Mouse (Mus musculus) embryonic facial prominence, embryonic 15.5 days (tissue): ENCODE data around the gene Vps16. TPM values are rescaled to one million over a fixed set of nuclear protein-coding genes. Genes with fewer than 3 reads are reported as not detected.
A peak's percentile ranks its signal among the peaks of the same experiment; 100 is the strongest.

Source experiments
- ATAC-seq: fragments of 200-750 bp; cut with Nextera tagmentation; 2 replicates; pipeline ENCODE4 v1.8.0; 2017; ENCODE audit warnings: low read depth, moderate TSS enrichment; ENCODE audit not compliant: insufficient number of reproducible peaks, low FRiP score, low TSS enrichment
- H3K27ac ChIP-seq: fragments of 300-500 bp; sonication (generic); replicated peaks from 2 replicates; pipeline ENCODE4 v1.5.1; 2015; ENCODE audit warnings: mild to moderate bottlenecking, inconsistent platforms
- H3K27me3 ChIP-seq: fragments of 300-500 bp; sonication (generic); 2 replicates; pipeline ENCODE4 v1.6.1; 2015; ENCODE audit warnings: inconsistent platforms
- H3K36me3 ChIP-seq: fragments of 300-500 bp; sonication (generic); 2 replicates; pipeline ENCODE4 v1.6.1; 2015; ENCODE audit warnings: mild to moderate bottlenecking, inconsistent platforms
- H3K4me1 ChIP-seq: fragments of 300-500 bp; sonication (generic); 2 replicates; pipeline ENCODE4 v1.6.1; 2015; ENCODE audit warnings: inconsistent platforms
- H3K4me2 ChIP-seq: fragments of 300-500 bp; sonication (generic); replicated peaks from 2 replicates; pipeline ENCODE4 v1.6.1; 2015; ENCODE audit warnings: mild to moderate bottlenecking, inconsistent platforms
- H3K4me3 ChIP-seq: fragments of 300-500 bp; sonication (generic); replicated peaks from 2 replicates; pipeline ENCODE4 v1.5.1; 2015; ENCODE audit warnings: mild to moderate bottlenecking, inconsistent platforms
- H3K9ac ChIP-seq: fragments of 300-500 bp; sonication (generic); 2 replicates; pipeline ENCODE4 v1.6.1; 2015; ENCODE audit warnings: inconsistent platforms
- H3K9me3 ChIP-seq: fragments of 300-500 bp; sonication (generic); replicated peaks from 2 replicates; pipeline ENCODE4 v1.6.1; 2016; ENCODE audit warnings: inconsistent platforms
- WGBS: fragments of 180-500 bp; shearing (Covaris S2); methylation state at CpG from one replicate; pipeline ENCODE4 v1.1.7; 2015; 5-methylcytosine and 5-hydroxymethylcytosine counted together
- polyA plus RNA-seq: library from polyadenylated mRNA; unstranded; fragments of >200 nt; fragmentation: Nextera tagmentation; extraction: Ambion mirVana; gene quantifications from 2 replicates; pipeline ENCODE4 v1.2.1, GENCODE M21; 2015

Gene Vps16
- polyA plus RNA-seq, 1 experiment from 2014 or later, result 103 TPM

- WGBS, result 16% methylated on average over 14 of the region's 14 CpGs
- Histone ChIP-seq H3K9ac (no peak overlapping the region), H3K27me3 (no peaks in the 10 kb centered on the region), H3K4me2 (peak overlapping the region; percentile 81), H3K36me3 (peaks cover 24% of the 10 kb centered on the region), H3K9me3 (no peaks in the 10 kb centered on the region), H3K4me1 (peaks cover 24% of the 10 kb centered on the region; the same call in 1 of the 2 replicates), H3K4me3 (peak overlapping the region; percentile 69), H3K27ac (peak overlapping the region; percentile 82; the same call in 1 of the 2 replicates)
- no peak for ATAC-seq
Measured at GRCm38 (mm10) chr2:130398091-130398490, 26.0 kb upstream of the Vps16 start.

- Histone ChIP-seq H3K27ac (no peak overlapping the region), H3K36me3 (peaks cover 5% of the 10 kb centered on the region; the same call in 1 of the 2 replicates), H3K9me3 (no peaks in the 10 kb centered on the region), H3K27me3 (no peaks in the 10 kb centered on the region), H3K4me2 (no peak overlapping the region), H3K4me3 (no peak overlapping the region), H3K4me1 (peaks cover 24% of the 10 kb centered on the region; the same call in 1 of the 2 replicates), H3K9ac (no peak overlapping the region)
- ATAC-seq, result no peak
- WGBS, result 78% methylated on average over 1 of the region's 1 CpGs
Measured at GRCm38 (mm10) chr2:130400046-130400445, 24.1 kb upstream of the Vps16 start.

GRCm38 (mm10) chr2:130401891-130402290 lies 22.2 kb upstream of the Vps16 start:
- 74% methylated on average over 4 of the region's 4 CpGs for WGBS
- no peak for ATAC-seq
- no peaks in the 10 kb centered on the region for H3K9me3 ChIP-seq

GRCm38 (mm10) chr2:130404939-130405338 lies 19.2 kb upstream of the Vps16 start, which contains the start of the genes Gm28372 and 1700020A23Rik:
TSS of gene Gm28372 (plus strand) at chr2:130405239.
TSS of gene 1700020A23Rik (plus strand) at chr2:130405259.
- no peak within 1 kb of the TSS for H3K4me2 ChIP-seq

More at GRCm38 (mm10) chr2:130401891-130402290, 22.2 kb upstream of the Vps16 start:
- H3K4me1 ChIP-seq, result peaks cover 13% of the 10 kb centered on the region; the same call in 1 of the 2 replicates
- no peak overlapping the region for H3K4me3 ChIP-seq
- H3K27ac ChIP-seq, result no peak overlapping the region
- H3K4me2 ChIP-seq, result no peak overlapping the region
- no peaks in the 10 kb centered on the region for H3K36me3 ChIP-seq
- H3K27me3 ChIP-seq, result no peaks in the 10 kb centered on the region; the same call in 1 of the 2 replicates
- H3K9ac ChIP-seq, result no peak overlapping the region

GRCm38 (mm10) chr2:130406178-130406577 lies 18.0 kb upstream of the Vps16 start, which contains the start of gene Tmem239:
TSS of gene Tmem239 (plus strand) at chr2:130406478.
- 88% methylated on average over 2 of the region's 2 CpGs for WGBS
- H3K4me2 ChIP-seq, result no peak within 1 kb of the TSS
- no peaks in the 10 kb centered on the region for H3K36me3 ChIP-seq
- H3K4me3 ChIP-seq, result no peak within 1 kb of the TSS
- H3K9me3 ChIP-seq, result no peaks in the 10 kb centered on the region
- no peak within 1 kb of the TSS for H3K27ac ChIP-seq
- H3K4me1 ChIP-seq, result peaks cover 9% of the 10 kb centered on the region
- ATAC-seq, result no peak
- no peak within 1 kb of the TSS for H3K9ac ChIP-seq
- H3K27me3 ChIP-seq, result no peaks in the 10 kb centered on the region; the same call in 1 of the 2 replicates

More at GRCm38 (mm10) chr2:130404939-130405338, 19.2 kb upstream of the Vps16 start, which contains the start of the genes Gm28372 and 1700020A23Rik:
- peaks cover 9% of the 10 kb centered on the region for H3K4me1 ChIP-seq
- H3K36me3 ChIP-seq, result no peaks in the 10 kb centered on the region
- no peaks in the 10 kb centered on the region; the same call in 1 of the 2 replicates for H3K27me3 ChIP-seq
- H3K27ac ChIP-seq, result no peak within 1 kb of the TSS
- no peak within 1 kb of the TSS for H3K9ac ChIP-seq
- ATAC-seq, result no peak
- no peaks in the 10 kb centered on the region for H3K9me3 ChIP-seq
- H3K4me3 ChIP-seq, result no peak within 1 kb of the TSS
- 91% methylated on average over 1 of the region's 1 CpGs for WGBS

- H3K9ac ChIP-seq, result no peak overlapping the region
- 7% methylated on average over 6 of the region's 6 CpGs for WGBS
- H3K27me3 ChIP-seq, result no peaks in the 10 kb centered on the region; the same call in 1 of the 2 replicates
- no peak overlapping the region for H3K4me2 ChIP-seq
- peaks cover 17% of the 10 kb centered on the region for H3K4me1 ChIP-seq
- no peak overlapping the region for H3K4me3 ChIP-seq
- no peaks in the 10 kb centered on the region for H3K36me3 ChIP-seq
- H3K27ac ChIP-seq, result peak overlapping the region; percentile 39; the same call in 1 of the 2 replicates
- H3K9me3 ChIP-seq, result no peaks in the 10 kb centered on the region
- ATAC-seq, result no peak
Measured at GRCm38 (mm10) chr2:130408194-130408593, 15.9 kb upstream of the Vps16 start.

GRCm38 (mm10) chr2:130411558-130412495 lies 12.3 kb upstream of the Vps16 start:
- peak overlapping the region; percentile 79 for H3K27ac ChIP-seq
- no peak overlapping the region for H3K4me2 ChIP-seq
- peak; percentile 79 for ATAC-seq
- H3K4me1 ChIP-seq, result peaks cover 17% of the 10 kb centered on the region
- 30% methylated on average over 16 of the region's 16 CpGs for WGBS
- no peaks in the 10 kb centered on the region; the same call in 1 of the 2 replicates for H3K27me3 ChIP-seq
- H3K9me3 ChIP-seq, result no peaks in the 10 kb centered on the region
- H3K9ac ChIP-seq, result no peak overlapping the region
- no peak overlapping the region for H3K4me3 ChIP-seq
- no peaks in the 10 kb centered on the region for H3K36me3 ChIP-seq

- Histone ChIP-seq H3K4me1 (peaks cover 16% of the 10 kb centered on the region), H3K27ac (peak overlapping the region; percentile 79), H3K9ac (no peak overlapping the region), H3K4me3 (no peak overlapping the region), H3K4me2 (no peak overlapping the region), H3K27me3 (no peaks in the 10 kb centered on the region), H3K36me3 (no peaks in the 10 kb centered on the region), H3K9me3 (no peaks in the 10 kb centered on the region)
- ATAC-seq, result no peak
- WGBS, result 81% methylated on average over 3 of the region's 3 CpGs
Measured at GRCm38 (mm10) chr2:130412775-130413174, 11.4 kb upstream of the Vps16 start.

- H3K4me1 ChIP-seq, result peaks cover 8% of the 10 kb centered on the region
- no peaks in the 10 kb centered on the region for H3K9me3 ChIP-seq
Measured at GRCm38 (mm10) chr2:130414094-130414856, 9.9 kb upstream of the Vps16 start.

GRCm38 (mm10) chr2:130421781-130422620 lies 2.1 kb upstream of the Vps16 start:
- no peak overlapping the region for H3K4me2 ChIP-seq
- H3K9me3 ChIP-seq, result no peaks in the 10 kb centered on the region
- peaks cover 22% of the 10 kb centered on the region for H3K4me1 ChIP-seq
- no peak overlapping the region for H3K4me3 ChIP-seq
- no peak overlapping the region for H3K27ac ChIP-seq
- WGBS, result 95% methylated on average over 26 of the region's 26 CpGs
- no peak for ATAC-seq
- peaks cover 18% of the 10 kb centered on the region for H3K36me3 ChIP-seq
- H3K27me3 ChIP-seq, result no peaks in the 10 kb centered on the region
- H3K9ac ChIP-seq, result no peak overlapping the region

More at GRCm38 (mm10) chr2:130414094-130414856, 9.9 kb upstream of the Vps16 start:
- Histone ChIP-seq H3K4me2 (no peak overlapping the region), H3K27me3 (no peaks in the 10 kb centered on the region), H3K4me3 (no peak overlapping the region), H3K27ac (no peak overlapping the region), H3K9ac (no peak overlapping the region), H3K36me3 (peaks cover 7% of the 10 kb centered on the region)
- 77% methylated on average over 6 of the region's 6 CpGs for WGBS
- ATAC-seq, result no peak
